Mouse (Mus musculus) liver, postnatal 0 days (tissue): ENCODE measurements around the gene Rpia. TPM values are rescaled to one million over a fixed set of nuclear protein-coding genes. Genes with fewer than 3 reads are reported as not detected.

Experiments used
- ATAC-seq: fragments of 200-750 bp; cut with Nextera tagmentation; 2 replicates; pipeline ENCODE4 v1.8.0; 2017; ENCODE audit warnings: mild to moderate bottlenecking, moderate library complexity
- DNase-seq: peaks from one replicate; pipeline ENCODE4 v3.0.0-alpha.2; 2016
- H3K27ac ChIP-seq: fragments of 300-500 bp; sonication (generic); 2 replicates; pipeline ENCODE4 v1.5.1; 2014; ENCODE audit warnings: antibody characterized with exemption, moderate library complexity, mild to moderate bottlenecking, low read depth
- H3K27me3 ChIP-seq: fragments of 300-500 bp; sonication (generic); 2 replicates; pipeline ENCODE4 v1.6.1; 2014; ENCODE audit warnings: low read length, control low read depth, mixed read lengths; ENCODE audit not compliant: insufficient read depth
- H3K36me3 ChIP-seq: fragments of 300-500 bp; sonication (generic); replicated peaks from 2 replicates; pipeline ENCODE4 v1.6.1; 2014; ENCODE audit warnings: mild to moderate bottlenecking, control low read depth, low read length, moderate library complexity, mixed read lengths; ENCODE audit not compliant: insufficient read depth
- H3K4me1 ChIP-seq: fragments of 300-500 bp; sonication (generic); 2 replicates; pipeline ENCODE4 v1.6.1; 2014; ENCODE audit warnings: antibody characterized with exemption, mild to moderate bottlenecking, control low read depth; ENCODE audit not compliant: insufficient read depth
- H3K4me2 ChIP-seq: fragments of 300-500 bp; sonication (generic); 2 replicates; pipeline ENCODE4 v1.6.1; 2014; ENCODE audit warnings: low read depth, mild to moderate bottlenecking, low read length, moderate library complexity, mixed read lengths
- H3K4me3 ChIP-seq: fragments of 300-500 bp; sonication (generic); 2 replicates; pipeline ENCODE4 v1.5.1; 2014; ENCODE audit warnings: low read depth, low read length
- H3K9ac ChIP-seq: fragments of 300-500 bp; sonication (generic); replicated peaks from 2 replicates; pipeline ENCODE4 v1.6.1; 2014; ENCODE audit warnings: mild to moderate bottlenecking, moderate library complexity
- H3K9me3 ChIP-seq: fragments of 300-500 bp; sonication (generic); 2 replicates; pipeline ENCODE4 v1.6.1; 2016; ENCODE audit warnings: mild to moderate bottlenecking, control low read depth, low read length, mixed read lengths
- CTCF ChIP-seq: sonication (generic); IDR thresholded peaks from 2 replicates; pipeline ENCODE4 v1.5.1; 2016; ENCODE audit warnings: antibody characterized with exemption, low read depth
- EP300 ChIP-seq: IDR thresholded peaks from 2 replicates; pipeline ENCODE4 v1.6.1; 2016; ENCODE audit warnings: antibody characterized with exemption, low read depth, mild to moderate bottlenecking
- WGBS: fragments of 180-500 bp; shearing (Covaris S2); extraction: QIAGEN DNeasy Blood & Tissue Kit; methylation state at CpG from one replicate; pipeline ENCODE4 v1.1.7; 2014; ENCODE audit not compliant: insufficient replicate concordance; 5-methylcytosine and 5-hydroxymethylcytosine counted together
- polyA plus RNA-seq: library from polyadenylated mRNA; unstranded; fragments of >200 nt; fragmentation: Nextera tagmentation; extraction: Ambion mirVana; gene quantifications from 2 replicates; pipeline ENCODE4 v1.2.1, GENCODE M21; 2015

Gene Rpia
- polyA plus RNA-seq, 1 experiment from 2014 or later, result 1.9 TPM

- no peak overlapping the region for H3K4me2 ChIP-seq
- H3K27me3 ChIP-seq, result no peaks in the 10 kb centered on the region
- H3K27ac ChIP-seq, result no peak overlapping the region
- H3K9me3 ChIP-seq, result no peaks in the 10 kb centered on the region
- no peak for ATAC-seq
- 77% methylated on average over 4 of the region's 4 CpGs for WGBS
- H3K4me1 ChIP-seq, result 0 out of 2 replicates have a peak, but pooled peaks cover 2% of the 10 kb centered on the region
- TF ChIP-seq CTCF (no peak), EP300 (no peak)
- H3K4me3 ChIP-seq, result no peak overlapping the region
- H3K9ac ChIP-seq, result no peak overlapping the region
- DNase-seq, result no peak
- H3K36me3 ChIP-seq, result no peaks in the 10 kb centered on the region
These were observed 73.9 kb downstream of the Rpia start for GRCm38 (mm10) chr6:70718164-70718563.

GRCm38 (mm10) chr6:70716701-70717393 lies 75.2 kb downstream of the Rpia start:
- H3K27ac ChIP-seq, result no peak overlapping the region
- 75% methylated on average over 12 of the region's 12 CpGs for WGBS

More at GRCm38 (mm10) chr6:70716701-70717393, 75.2 kb downstream of the Rpia start:
- no peaks in the 10 kb centered on the region for H3K27me3 ChIP-seq
- no peak overlapping the region for H3K4me3 ChIP-seq
- DNase-seq, result no peak
- H3K9me3 ChIP-seq, result no peaks in the 10 kb centered on the region
- H3K4me2 ChIP-seq, result no peak overlapping the region
- no peaks in the 10 kb centered on the region for H3K36me3 ChIP-seq
- 0 out of 2 replicates have a peak, but pooled peaks cover 2% of the 10 kb centered on the region for H3K4me1 ChIP-seq
- TF ChIP-seq EP300, result no peak
- no peak for TF ChIP-seq CTCF
- no peak for ATAC-seq
- no peak overlapping the region for H3K9ac ChIP-seq

Other genes with a start within 250 kb of the Rpia start
- 3.7 and 4.4 TPM in 2 replicates for gene Eif2ak3, start 52.3 kb upstream of the Rpia start, polyA plus RNA-seq
- gene Tex37, start 126.7 kb upstream of the Rpia start, polyA plus RNA-seq, result not detected in 2 replicates
- gene Foxi3, start 164.3 kb upstream of the Rpia start, polyA plus RNA-seq, result not detected in 2 replicates